Mouse (Mus musculus) thymus, adult 18-20 months (tissue): ENCODE results near the gene Cd52.
A peak's percentile ranks its signal among the peaks of the same experiment; 100 is the strongest.

Source experiments
- DNase-seq, 2 experiments: peaks; one replicate each; pipeline ENCODE4 v3.0.0; 2022; ENCODE audit warnings: mixed read lengths in 2 of 2

The Cd52 gene

GRCm38 (mm10) chr4:134119042-134119441, 24.2 kb upstream of the Cd52 start:
- DNase-seq: peak in 1 of 2 experiments; percentile 39

- DNase-seq: peak in 1 of 2 experiments; percentile 77
These were observed 23.4 kb upstream of the Cd52 start for GRCm38 (mm10) chr4:134118126-134118800.

- DNase-seq: peak; percentile 74 to 90
These were observed 22.1 kb upstream of the Cd52 start for GRCm38 (mm10) chr4:134117012-134117411.

- no peak for DNase-seq
These were observed 21.6 kb upstream of the Cd52 start for GRCm38 (mm10) chr4:134116501-134116900.

- DNase-seq: peak in 1 of 2 experiments; percentile 71
These were observed 20.6 kb upstream of the Cd52 start for GRCm38 (mm10) chr4:134115215-134116144.

- DNase-seq: no peak
These were observed 19.2 kb upstream of the Cd52 start for GRCm38 (mm10) chr4:134114038-134114437.

- DNase-seq: no peak
These were observed 18.6 kb upstream of the Cd52 start for GRCm38 (mm10) chr4:134113356-134113994.

- no peak for DNase-seq
These were observed 17.5 kb upstream of the Cd52 start for GRCm38 (mm10) chr4:134112403-134112802.

- DNase-seq: no peak
These were observed 15.8 kb upstream of the Cd52 start for GRCm38 (mm10) chr4:134110653-134111052.

GRCm38 (mm10) chr4:134108196-134108595, 13.3 kb upstream of the Cd52 start:
- no peak for DNase-seq

- DNase-seq: no peak
These were observed 12.8 kb upstream of the Cd52 start for GRCm38 (mm10) chr4:134107730-134108129.

- no peak for DNase-seq
These were observed 11.2 kb upstream of the Cd52 start for GRCm38 (mm10) chr4:134106105-134106504.

GRCm38 (mm10) chr4:134102742-134103119, 7.8 kb upstream of the Cd52 start:
- DNase-seq: no peak

GRCm38 (mm10) chr4:134101979-134102741, 7.3 kb upstream of the Cd52 start, which contains the start of gene Ubxn11:
Ubxn11 (plus strand) TSS chr4:134102570.
- DNase-seq: peak; percentile 78 to 84

- no peak for DNase-seq
These were observed 5.4 kb upstream of the Cd52 start for GRCm38 (mm10) chr4:134100245-134100644.

- DNase-seq: peak; percentile 83 to 90
These were observed 3.7 kb upstream of the Cd52 start for GRCm38 (mm10) chr4:134098628-134099027.

GRCm38 (mm10) chr4:134097015-134097608, 2.2 kb upstream of the Cd52 start:
- DNase-seq: peak in 1 of 2 experiments; percentile 62

- no peak for DNase-seq
These were observed 1.2 kb upstream of the Cd52 start for GRCm38 (mm10) chr4:134096120-134096519.

GRCm38 (mm10) chr4:134094004-134094564, 798 bp downstream of the Cd52 start:
- no peak for DNase-seq

GRCm38 (mm10) chr4:134092382-134093288, 2.2 kb downstream of the Cd52 start:
- DNase-seq: peak; percentile 59 to 76

- no peak for DNase-seq
These were observed 3.7 kb downstream of the Cd52 start for GRCm38 (mm10) chr4:134091225-134091529.
